Mouse (Mus musculus): ENCODE data around the gene Olfr1328. TPM values are rescaled to one million over a fixed set of nuclear protein-coding genes. Genes with fewer than 3 reads are reported as not detected.
"Not testable (repeated sequence)": the region's sequence is repeated elsewhere in the genome, so short reads cannot be mapped to it uniquely, and the experiment has no call there.

Olfr1328 gene
- not detected for total RNA-seq (2021)

- no peak for DNase-seq (ENCODE audit: extremely low spot score in 1 of 2, low spot score in 1 of 2)
Measured at GRCm38 (mm10) chr4:118938512-118938911, at the start of gene Olfr1328. Gene Olfr1328, minus strand, starts transcription at chr4:118938612.

- no peak for DNase-seq (ENCODE audit: extremely low spot score in 1 of 2, low spot score in 1 of 2)
Measured at GRCm38 (mm10) chr4:118985291-118985690, 46.9 kb upstream of the Olfr1328 start.

- DNase-seq (ENCODE audit: extremely low spot score in 1 of 2, low spot score in 1 of 2), result no peak
Measured at GRCm38 (mm10) chr4:118973281-118973680, 34.9 kb upstream of the Olfr1328 start.

- DNase-seq (ENCODE audit: extremely low spot score in 1 of 2, low spot score in 1 of 2), result no peak
Measured at GRCm38 (mm10) chr4:118967711-118968110, 29.3 kb upstream of the Olfr1328 start.

GRCm38 (mm10) chr4:118961141-118961628, 22.8 kb upstream of the Olfr1328 start, which contains the start of gene Lao1:
Gene Lao1, plus strand, starts transcription at chr4:118961578.
- DNase-seq (ENCODE audit: extremely low spot score in 1 of 2, low spot score in 1 of 2), result no peak

- no peak for DNase-seq (ENCODE audit: extremely low spot score in 1 of 2, low spot score in 1 of 2)
Measured at GRCm38 (mm10) chr4:118958812-118959211, 20.4 kb upstream of the Olfr1328 start.

GRCm38 (mm10) chr4:118931326-118931725, 7.1 kb downstream of the Olfr1328 start:
- DNase-seq (ENCODE audit: extremely low spot score in 1 of 2, low spot score in 1 of 2), result not testable (repeated sequence)

GRCm38 (mm10) chr4:118917365-118917764, 21.0 kb downstream of the Olfr1328 start, which contains the start of gene Olfr1329:
Gene Olfr1329, minus strand, starts transcription at chr4:118917465.
- DNase-seq (ENCODE audit: extremely low spot score in 1 of 2, low spot score in 1 of 2), result not testable (repeated sequence)

- no peak for DNase-seq (ENCODE audit: extremely low spot score in 1 of 2, low spot score in 1 of 2)
Measured at GRCm38 (mm10) chr4:118901981-118902380, 36.4 kb downstream of the Olfr1328 start.

- DNase-seq (ENCODE audit: extremely low spot score in 1 of 2, low spot score in 1 of 2), result no peak
Measured at GRCm38 (mm10) chr4:118888297-118888696, 50.1 kb downstream of the Olfr1328 start, which contains the start of gene Olfr1330. Gene Olfr1330, plus strand, starts transcription at chr4:118888597.

Other genes starting within 250 kb of the Olfr1328 start
- gene Olfr1342, start 245.9 kb downstream of the Olfr1328 start, total RNA-seq (2021), result not detected
- gene Olfr1341, start 235.1 kb downstream of the Olfr1328 start, total RNA-seq (2021), result not detected
- gene Olfr1340, start 218.5 kb downstream of the Olfr1328 start, total RNA-seq (2021), result not detected
- gene Olfr1339, start 206.4 kb downstream of the Olfr1328 start, total RNA-seq (2021), result not detected
- not detected for gene Olfr1338, start 179.9 kb downstream of the Olfr1328 start, total RNA-seq (2021)
- not detected for gene Olfr1337, start 156.0 kb downstream of the Olfr1328 start, total RNA-seq (2021)
- gene Olfr1335, start 128.7 kb downstream of the Olfr1328 start, total RNA-seq (2021), result not detected
- not detected for gene Olfr1333, start 102.3 kb downstream of the Olfr1328 start, total RNA-seq (2021)
- gene Olfr1331, start 74.0 kb downstream of the Olfr1328 start, total RNA-seq (2021), result not detected
- gene Olfr1330, start 50.0 kb downstream of the Olfr1328 start, total RNA-seq (2021), result not detected
- not detected for gene Olfr1329, start 21.1 kb downstream of the Olfr1328 start, total RNA-seq (2021)
- 1 to 10 TPM in 1 of 2 experiments, under 1 TPM in 1; 0.96 to 1.1 TPM for gene Lao1, start 23.0 kb upstream of the Olfr1328 start, total RNA-seq (2021)
- 10 to 100 TPM; 70.9 to 98.4 TPM for gene Slc2a1, start 170.1 kb upstream of the Olfr1328 start, total RNA-seq (2021)
- 1 to 10 TPM; 6.0 to 8.3 TPM for gene Zfp691, start 235.6 kb upstream of the Olfr1328 start, total RNA-seq (2021)

Data from layer of hippocampus, postnatal 25 days (tissue).